Mouse (Mus musculus): ENCODE results near the gene Nos1ap. TPM values are rescaled to one million over a fixed set of nuclear protein-coding genes. Genes with fewer than 3 reads are reported as not detected.

Gene Nos1ap
- polyA plus RNA-seq, 1 experiment from 2014 or later: 13.0 TPM

- Histone ChIP-seq H3K4me2 (ENCODE audit: low read length) (no peak overlapping the region), H3K4me3 (replicated peaks; ENCODE audit: low read depth, low read length) (no peak overlapping the region), H3K36me3 (ENCODE audit: control insufficient read depth, insufficient read depth, low read length) (no peaks in the 10 kb centered on the region), H3K4me1 (ENCODE audit: control insufficient read depth, insufficient read depth, low read length) (no peaks in the 10 kb centered on the region), H3K9ac (replicated peaks; ENCODE audit: low read length) (no peak overlapping the region), H3K27ac (replicated peaks; ENCODE audit: low read depth, low read length) (no peak overlapping the region), H3K27me3 (ENCODE audit: control insufficient read depth, insufficient read depth, low read length) (no peaks in the 10 kb centered on the region), H3K9me3 (ENCODE audit: control insufficient read depth, low read length) (no peaks in the 10 kb centered on the region; the same call in 1 of the 2 replicates)
- ATAC-seq (ENCODE audit: low FRiP score, low TSS enrichment) (no peak), DNase-seq (no peak)
- 67% methylated on average over 13 of the region's 13 CpGs for WGBS
Observed at GRCm38 (mm10) chr1:170580485-170581110, 9.1 kb downstream of the Nos1ap start.

GRCm38 (mm10) chr1:170579476-170579875, 10.2 kb downstream of the Nos1ap start:
- H3K36me3 ChIP-seq (ENCODE audit: control insufficient read depth, insufficient read depth, low read length): no peaks in the 10 kb centered on the region
- H3K4me1 ChIP-seq (ENCODE audit: control insufficient read depth, insufficient read depth, low read length): no peaks in the 10 kb centered on the region
- H3K27me3 ChIP-seq (ENCODE audit: control insufficient read depth, insufficient read depth, low read length): no peaks in the 10 kb centered on the region
- ATAC-seq (ENCODE audit: low FRiP score, low TSS enrichment): no peak
- H3K4me3 ChIP-seq (replicated peaks; ENCODE audit: low read depth, low read length): no peak overlapping the region
- H3K9ac ChIP-seq (replicated peaks; ENCODE audit: low read length): no peak overlapping the region
- no peak overlapping the region for H3K27ac ChIP-seq (replicated peaks; ENCODE audit: low read depth, low read length)
- no peak for DNase-seq
- H3K4me2 ChIP-seq (ENCODE audit: low read length): no peak overlapping the region
- no peaks in the 10 kb centered on the region for H3K9me3 ChIP-seq (ENCODE audit: control insufficient read depth, low read length)
- WGBS: 97% methylated on average over 5 of the region's 5 CpGs

GRCm38 (mm10) chr1:170579063-170579462, 10.6 kb downstream of the Nos1ap start:
- Histone ChIP-seq H3K9ac (replicated peaks; ENCODE audit: low read length) (no peak overlapping the region), H3K9me3 (ENCODE audit: control insufficient read depth, low read length) (no peaks in the 10 kb centered on the region), H3K4me1 (ENCODE audit: control insufficient read depth, insufficient read depth, low read length) (no peaks in the 10 kb centered on the region), H3K4me3 (replicated peaks; ENCODE audit: low read depth, low read length) (no peak overlapping the region), H3K27me3 (ENCODE audit: control insufficient read depth, insufficient read depth, low read length) (no peaks in the 10 kb centered on the region), H3K36me3 (ENCODE audit: control insufficient read depth, insufficient read depth, low read length) (no peaks in the 10 kb centered on the region), H3K4me2 (ENCODE audit: low read length) (no peak overlapping the region), H3K27ac (replicated peaks; ENCODE audit: low read depth, low read length) (no peak overlapping the region)
- ATAC-seq (ENCODE audit: low FRiP score, low TSS enrichment) (no peak), DNase-seq (no peak)
- 95% methylated on average over 4 of the region's 4 CpGs for WGBS

GRCm38 (mm10) chr1:170576728-170577065, 13.0 kb downstream of the Nos1ap start:
- no peaks in the 10 kb centered on the region for H3K9me3 ChIP-seq (ENCODE audit: control insufficient read depth, low read length)
- no peak overlapping the region for H3K27ac ChIP-seq (replicated peaks; ENCODE audit: low read depth, low read length)
- no peaks in the 10 kb centered on the region for H3K4me1 ChIP-seq (ENCODE audit: control insufficient read depth, insufficient read depth, low read length)
- H3K36me3 ChIP-seq (ENCODE audit: control insufficient read depth, insufficient read depth, low read length): no peaks in the 10 kb centered on the region
- H3K9ac ChIP-seq (replicated peaks; ENCODE audit: low read length): no peak overlapping the region
- no peak overlapping the region for H3K4me2 ChIP-seq (ENCODE audit: low read length)
- DNase-seq (peak; percentile 14), ATAC-seq (ENCODE audit: low FRiP score, low TSS enrichment) (no peak; the same call in 1 of the 2 replicates)
- H3K4me3 ChIP-seq (replicated peaks; ENCODE audit: low read depth, low read length): no peak overlapping the region
- 11% methylated on average over 6 of the region's 6 CpGs for WGBS
- no peaks in the 10 kb centered on the region for H3K27me3 ChIP-seq (ENCODE audit: control insufficient read depth, insufficient read depth, low read length)

GRCm38 (mm10) chr1:170576012-170576727, 13.5 kb downstream of the Nos1ap start:
- H3K27me3 ChIP-seq (ENCODE audit: control insufficient read depth, insufficient read depth, low read length): no peaks in the 10 kb centered on the region
- H3K36me3 ChIP-seq (ENCODE audit: control insufficient read depth, insufficient read depth, low read length): no peaks in the 10 kb centered on the region
- no peak overlapping the region for H3K4me2 ChIP-seq (ENCODE audit: low read length)
- no peak for DNase-seq
- no peak; the same call in 1 of the 2 replicates for ATAC-seq (ENCODE audit: low FRiP score, low TSS enrichment)
- H3K4me1 ChIP-seq (ENCODE audit: control insufficient read depth, insufficient read depth, low read length): no peaks in the 10 kb centered on the region
- H3K27ac ChIP-seq (replicated peaks; ENCODE audit: low read depth, low read length): no peak overlapping the region
- 41% methylated on average over 6 of the region's 6 CpGs for whole genome bisulfite sequencing
- no peak overlapping the region for H3K4me3 ChIP-seq (replicated peaks; ENCODE audit: low read depth, low read length)
- H3K9me3 ChIP-seq (ENCODE audit: control insufficient read depth, low read length): no peaks in the 10 kb centered on the region
- no peak overlapping the region for H3K9ac ChIP-seq (replicated peaks; ENCODE audit: low read length)

GRCm38 (mm10) chr1:170573117-170573516, 16.5 kb downstream of the Nos1ap start:
- no peaks in the 10 kb centered on the region for H3K9me3 ChIP-seq (ENCODE audit: control insufficient read depth, low read length)
- H3K27ac ChIP-seq (replicated peaks; ENCODE audit: low read depth, low read length): no peak overlapping the region
- ATAC-seq (ENCODE audit: low FRiP score, low TSS enrichment) (no peak), DNase-seq (peak; percentile 35)
- H3K4me3 ChIP-seq (replicated peaks; ENCODE audit: low read depth, low read length): no peak overlapping the region
- no peaks in the 10 kb centered on the region for H3K27me3 ChIP-seq (ENCODE audit: control insufficient read depth, insufficient read depth, low read length)
- WGBS: 83% methylated on average over 7 of the region's 7 CpGs
- no peaks in the 10 kb centered on the region for H3K36me3 ChIP-seq (ENCODE audit: control insufficient read depth, insufficient read depth, low read length)
- H3K9ac ChIP-seq (replicated peaks; ENCODE audit: low read length): no peak overlapping the region
- no peaks in the 10 kb centered on the region for H3K4me1 ChIP-seq (ENCODE audit: control insufficient read depth, insufficient read depth, low read length)
- H3K4me2 ChIP-seq (ENCODE audit: low read length): no peak overlapping the region

- DNase-seq (no peak), ATAC-seq (ENCODE audit: low FRiP score, low TSS enrichment) (no peak)
- H3K36me3 ChIP-seq (ENCODE audit: control insufficient read depth, insufficient read depth, low read length): no peaks in the 10 kb centered on the region
- H3K4me2 ChIP-seq (ENCODE audit: low read length): no peak overlapping the region
- WGBS: 90% methylated on average over 4 of the region's 4 CpGs
- H3K27ac ChIP-seq (replicated peaks; ENCODE audit: low read depth, low read length): no peak overlapping the region
- H3K9me3 ChIP-seq (ENCODE audit: control insufficient read depth, low read length): no peaks in the 10 kb centered on the region
- H3K4me1 ChIP-seq (ENCODE audit: control insufficient read depth, insufficient read depth, low read length): no peaks in the 10 kb centered on the region
- H3K27me3 ChIP-seq (ENCODE audit: control insufficient read depth, insufficient read depth, low read length): no peaks in the 10 kb centered on the region
- H3K9ac ChIP-seq (replicated peaks; ENCODE audit: low read length): no peak overlapping the region
- H3K4me3 ChIP-seq (replicated peaks; ENCODE audit: low read depth, low read length): no peak overlapping the region
Observed at GRCm38 (mm10) chr1:170566969-170567368, 22.7 kb downstream of the Nos1ap start.

- WGBS: 90% methylated on average over 2 of the region's 2 CpGs
- ATAC-seq (ENCODE audit: low FRiP score, low TSS enrichment): no peak
- H3K4me1 ChIP-seq (ENCODE audit: control insufficient read depth, insufficient read depth, low read length): no peaks in the 10 kb centered on the region
Observed at GRCm38 (mm10) chr1:170566538-170566937, 23.1 kb downstream of the Nos1ap start.

GRCm38 (mm10) chr1:170564926-170565325, 24.7 kb downstream of the Nos1ap start:
- Histone ChIP-seq H3K27ac (replicated peaks; ENCODE audit: low read depth, low read length) (no peak overlapping the region), H3K9me3 (ENCODE audit: control insufficient read depth, low read length) (no peaks in the 10 kb centered on the region), H3K4me1 (ENCODE audit: control insufficient read depth, insufficient read depth, low read length) (no peaks in the 10 kb centered on the region), H3K27me3 (ENCODE audit: control insufficient read depth, insufficient read depth, low read length) (no peaks in the 10 kb centered on the region), H3K36me3 (ENCODE audit: control insufficient read depth, insufficient read depth, low read length) (no peaks in the 10 kb centered on the region), H3K4me2 (ENCODE audit: low read length) (no peak overlapping the region), H3K4me3 (replicated peaks; ENCODE audit: low read depth, low read length) (no peak overlapping the region), H3K9ac (replicated peaks; ENCODE audit: low read length) (no peak overlapping the region)
- WGBS: 94% methylated on average over 3 of the region's 3 CpGs
- ATAC-seq (ENCODE audit: low FRiP score, low TSS enrichment): no peak
- DNase-seq: no peak

More at GRCm38 (mm10) chr1:170566538-170566937, 23.1 kb downstream of the Nos1ap start:
- no peak for DNase-seq
- H3K27ac ChIP-seq (replicated peaks; ENCODE audit: low read depth, low read length): no peak overlapping the region
- no peaks in the 10 kb centered on the region for H3K9me3 ChIP-seq (ENCODE audit: control insufficient read depth, low read length)
- no peak overlapping the region for H3K4me3 ChIP-seq (replicated peaks; ENCODE audit: low read depth, low read length)
- no peak overlapping the region for H3K4me2 ChIP-seq (ENCODE audit: low read length)
- H3K9ac ChIP-seq (replicated peaks; ENCODE audit: low read length): no peak overlapping the region
- H3K36me3 ChIP-seq (ENCODE audit: control insufficient read depth, insufficient read depth, low read length): no peaks in the 10 kb centered on the region
- no peaks in the 10 kb centered on the region for H3K27me3 ChIP-seq (ENCODE audit: control insufficient read depth, insufficient read depth, low read length)
